Mouse (Mus musculus) forebrain, embryonic 15.5 days (tissue): ENCODE measurements at regions not wholly inside any gene's neighbourhood (a gene's known extent, or its start where the extent isn't known, plus 50 kb on each side); places are given as distances from the start of the nearest gene placed in this dataset.

ENCODE experiments used
- ATAC-seq: fragments of 200-750 bp; cut with Nextera tagmentation; replicated peaks from 2 replicates; pipeline ENCODE4 v1.8.0; 2017; ENCODE audit warnings: mild to moderate bottlenecking, moderate TSS enrichment, moderate library complexity
- H3K27ac ChIP-seq: fragments of 300-500 bp; sonication (generic); replicated peaks from 2 replicates; pipeline ENCODE4 v1.5.1; 2015; ENCODE audit warnings: mild to moderate bottlenecking, inconsistent platforms
- H3K27me3 ChIP-seq: fragments of 300-500 bp; sonication (generic); 2 replicates; pipeline ENCODE4 v1.6.1; 2015; ENCODE audit warnings: inconsistent platforms
- H3K36me3 ChIP-seq: fragments of 300-500 bp; sonication (generic); 2 replicates; pipeline ENCODE4 v1.6.1; 2015; ENCODE audit warnings: mild to moderate bottlenecking, inconsistent platforms
- H3K4me1 ChIP-seq: fragments of 300-500 bp; sonication (generic); 2 replicates; pipeline ENCODE4 v1.6.1; 2015; ENCODE audit warnings: inconsistent platforms
- H3K4me2 ChIP-seq: fragments of 300-500 bp; sonication (generic); replicated peaks from 2 replicates; pipeline ENCODE4 v1.6.1; 2015; ENCODE audit warnings: mild to moderate bottlenecking, inconsistent platforms
- H3K4me3 ChIP-seq: fragments of 300-500 bp; sonication (generic); 2 replicates; pipeline ENCODE4 v1.5.1; 2015; ENCODE audit warnings: mild to moderate bottlenecking, inconsistent platforms
- H3K9ac ChIP-seq: fragments of 300-500 bp; sonication (generic); replicated peaks from 2 replicates; pipeline ENCODE4 v1.6.1; 2015; ENCODE audit warnings: mild to moderate bottlenecking, inconsistent platforms
- H3K9me3 ChIP-seq: fragments of 300-500 bp; sonication (generic); 2 replicates; pipeline ENCODE4 v1.6.1; 2016; ENCODE audit warnings: inconsistent platforms
- WGBS: fragments of 180-500 bp; shearing (Covaris S2); methylation state at CpG from one replicate; pipeline ENCODE4 v1.1.7; 2015; ENCODE audit warnings: mixed read lengths; 5-methylcytosine and 5-hydroxymethylcytosine counted together

DNA sequence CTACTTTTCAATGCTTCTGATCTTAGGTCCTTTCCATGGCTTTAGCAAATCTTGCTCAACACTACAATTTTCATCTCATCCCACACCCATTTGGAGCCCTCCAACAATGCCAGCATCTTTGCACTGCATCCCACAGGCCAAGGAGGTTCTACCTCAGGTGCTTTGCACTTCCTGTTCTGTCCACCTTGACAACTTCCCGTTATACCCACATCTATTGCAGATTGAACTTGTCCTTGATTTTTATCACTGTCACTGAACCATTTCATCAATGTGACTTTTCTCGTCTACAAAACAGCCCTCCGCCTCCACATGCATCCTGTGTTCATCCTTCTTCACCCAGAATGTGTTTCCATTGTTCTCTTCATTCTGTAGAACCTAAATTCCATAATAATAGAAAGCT, 150.0 kb upstream of the Btg1 start:
- ATAC-seq: no peak
- no peak overlapping the region for H3K4me2 ChIP-seq
- H3K4me3 ChIP-seq: no peak overlapping the region
- H3K9me3 ChIP-seq: no peaks in the 10 kb centered on the region
- no peaks in the 10 kb centered on the region for H3K4me1 ChIP-seq
- no peaks in the 10 kb centered on the region for H3K36me3 ChIP-seq
- H3K27ac ChIP-seq: no peak overlapping the region
- H3K27me3 ChIP-seq: no peaks in the 10 kb centered on the region
- no peak overlapping the region for H3K9ac ChIP-seq
- WGBS: 74% methylated on average over 3 of the region's 3 CpGs

DNA sequence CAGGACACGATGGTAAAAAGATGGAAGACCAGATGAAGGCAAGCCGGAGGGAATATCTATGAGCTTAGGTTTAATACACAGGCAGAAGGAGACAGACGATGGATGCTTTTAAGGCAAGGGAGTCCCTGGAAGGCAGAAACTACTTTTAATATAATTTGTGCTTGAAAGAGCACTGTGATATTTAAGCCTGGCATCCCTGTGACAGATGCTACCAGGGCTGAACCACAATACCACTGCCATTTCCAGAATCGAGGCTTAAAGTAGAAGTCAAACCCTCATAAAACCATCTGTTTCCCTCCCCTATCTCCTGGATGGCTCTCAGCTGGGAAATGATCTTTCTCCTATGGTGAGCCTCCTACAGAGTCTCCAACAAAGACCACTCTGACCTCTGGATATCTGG, 149.1 kb upstream of the Btg1 start:
- no peaks in the 10 kb centered on the region for H3K9me3 ChIP-seq
- no peaks in the 10 kb centered on the region for H3K27me3 ChIP-seq
- H3K4me1 ChIP-seq: no peaks in the 10 kb centered on the region
- no peak overlapping the region for H3K9ac ChIP-seq
- no peaks in the 10 kb centered on the region for H3K36me3 ChIP-seq
- H3K4me3 ChIP-seq: no peak overlapping the region
- no peak overlapping the region for H3K27ac ChIP-seq
- no peak for ATAC-seq
- WGBS: 65% methylated on average over 4 of the region's 4 CpGs
- H3K4me2 ChIP-seq: no peak overlapping the region

- no peak for ATAC-seq
These were observed 145.3 kb upstream of the Btg1 start for GRCm38 (mm10) chr10:96471523-96471922.

GRCm38 (mm10) chr10:96479350-96479749, 137.5 kb upstream of the Btg1 start:
- Histone ChIP-seq H3K4me3 (no peak overlapping the region), H3K9me3 (0 out of 2 replicates have a peak, but pooled peaks cover 2% of the 10 kb centered on the region), H3K36me3 (no peaks in the 10 kb centered on the region), H3K27ac (peak overlapping the region; percentile 66), H3K4me1 (peaks cover 25% of the 10 kb centered on the region), H3K4me2 (peak overlapping the region; percentile 24), H3K27me3 (no peaks in the 10 kb centered on the region), H3K9ac (no peak overlapping the region)
- WGBS: 41% methylated on average over 12 of the region's 12 CpGs
- ATAC-seq: no peak

More at GRCm38 (mm10) chr10:96471523-96471922, 145.3 kb upstream of the Btg1 start:
- H3K4me1 ChIP-seq: no peaks in the 10 kb centered on the region
- H3K9me3 ChIP-seq: no peaks in the 10 kb centered on the region
- H3K4me2 ChIP-seq: no peak overlapping the region
- H3K27me3 ChIP-seq: no peaks in the 10 kb centered on the region
- H3K9ac ChIP-seq: no peak overlapping the region
- H3K4me3 ChIP-seq: no peak overlapping the region
- H3K36me3 ChIP-seq: no peaks in the 10 kb centered on the region
- H3K27ac ChIP-seq: no peak overlapping the region

DNA sequence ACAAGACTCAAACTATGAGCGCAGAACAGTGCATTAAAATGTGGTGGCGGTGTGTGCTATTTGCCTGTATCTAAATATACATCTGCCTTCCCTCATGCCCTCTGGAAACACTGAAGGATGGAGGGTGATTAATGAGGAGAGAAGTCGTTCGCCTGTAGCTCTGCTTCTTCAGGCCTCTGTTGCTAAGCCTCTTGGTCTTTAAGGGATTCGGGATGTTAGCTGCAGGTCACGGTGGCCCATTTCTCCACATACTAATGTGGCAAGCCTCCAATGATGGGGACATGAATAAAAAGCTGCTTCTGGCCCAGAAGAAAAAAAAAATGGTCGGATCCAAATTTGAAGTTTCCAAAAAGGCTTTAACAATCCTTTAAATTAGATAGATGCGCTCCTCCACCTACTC, 137.0 kb upstream of the Btg1 start:
- Histone ChIP-seq H3K4me1 (peaks cover 25% of the 10 kb centered on the region), H3K4me2 (peak overlapping the region; percentile 24), H3K27ac (peak overlapping the region; percentile 66), H3K27me3 (no peaks in the 10 kb centered on the region), H3K4me3 (no peak overlapping the region), H3K9ac (no peak overlapping the region), H3K9me3 (0 out of 2 replicates have a peak, but pooled peaks cover 4% of the 10 kb centered on the region), H3K36me3 (no peaks in the 10 kb centered on the region)
- ATAC-seq: no peak
- 41% methylated on average over 8 of the region's 8 CpGs for WGBS

GRCm38 (mm10) chr10:96480453-96481324, 136.1 kb upstream of the Btg1 start:
- Histone ChIP-seq H3K27me3 (no peaks in the 10 kb centered on the region), H3K4me2 (peak overlapping the region; percentile 24), H3K4me1 (peaks cover 25% of the 10 kb centered on the region), H3K9ac (0 out of 2 replicates have a peak overlapping the region, but pooled peaks have one; percentile 22), H3K4me3 (no peak overlapping the region), H3K36me3 (no peaks in the 10 kb centered on the region), H3K9me3 (0 out of 2 replicates have a peak, but pooled peaks cover 4% of the 10 kb centered on the region), H3K27ac (peak overlapping the region; percentile 66)
- ATAC-seq: peak; percentile 95
- WGBS: 5% methylated on average over 14 of the region's 14 CpGs

GRCm38 (mm10) chr10:96481325-96481638, 135.5 kb upstream of the Btg1 start:
- 28% methylated on average over 8 of the region's 8 CpGs for WGBS

DNA sequence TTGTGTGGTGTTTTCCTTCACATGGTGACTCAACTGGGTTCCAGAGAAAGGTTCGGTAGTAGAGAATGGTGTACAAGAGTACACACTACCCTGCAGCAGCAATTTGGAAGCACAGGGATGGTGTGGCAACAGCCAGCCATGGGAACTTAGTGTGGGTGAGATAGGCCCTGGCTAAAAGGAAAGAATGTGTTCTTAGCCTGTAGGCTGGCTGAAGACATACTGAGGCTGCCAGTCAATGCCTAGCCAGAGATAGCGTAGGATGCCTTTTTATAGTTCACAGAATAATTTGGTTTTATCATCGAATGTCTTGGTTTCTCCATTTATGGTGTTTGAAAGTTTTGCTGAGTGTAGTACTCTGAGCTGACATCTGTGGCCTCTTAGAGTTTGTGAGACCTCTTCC, 130.1 kb upstream of the Btg1 start:
- WGBS: 92% methylated on average over 3 of the region's 3 CpGs
- H3K27ac ChIP-seq: no peak overlapping the region
- no peak overlapping the region for H3K4me3 ChIP-seq
- H3K9me3 ChIP-seq: 0 out of 2 replicates have a peak, but pooled peaks cover 4% of the 10 kb centered on the region
- H3K4me2 ChIP-seq: no peak overlapping the region
- no peaks in the 10 kb centered on the region for H3K36me3 ChIP-seq
- H3K9ac ChIP-seq: no peak overlapping the region
- ATAC-seq: no peak
- H3K27me3 ChIP-seq: no peaks in the 10 kb centered on the region
- H3K4me1 ChIP-seq: no peaks in the 10 kb centered on the region

More at GRCm38 (mm10) chr10:96481325-96481638, 135.5 kb upstream of the Btg1 start:
- ATAC-seq: no peak
- no peaks in the 10 kb centered on the region for H3K36me3 ChIP-seq
- H3K27me3 ChIP-seq: no peaks in the 10 kb centered on the region
- peak overlapping the region; percentile 66; the same call in 1 of the 2 replicates for H3K27ac ChIP-seq
- H3K4me1 ChIP-seq: peaks cover 25% of the 10 kb centered on the region
- H3K9ac ChIP-seq: no peak overlapping the region
- no peak overlapping the region for H3K4me3 ChIP-seq
- H3K9me3 ChIP-seq: 0 out of 2 replicates have a peak, but pooled peaks cover 4% of the 10 kb centered on the region
- no peak overlapping the region for H3K4me2 ChIP-seq

GRCm38 (mm10) chr10:96493706-96494105, 123.1 kb upstream of the Btg1 start:
- no peak overlapping the region for H3K27ac ChIP-seq
- WGBS: 62% methylated on average over 1 of the region's 1 CpGs

DNA sequence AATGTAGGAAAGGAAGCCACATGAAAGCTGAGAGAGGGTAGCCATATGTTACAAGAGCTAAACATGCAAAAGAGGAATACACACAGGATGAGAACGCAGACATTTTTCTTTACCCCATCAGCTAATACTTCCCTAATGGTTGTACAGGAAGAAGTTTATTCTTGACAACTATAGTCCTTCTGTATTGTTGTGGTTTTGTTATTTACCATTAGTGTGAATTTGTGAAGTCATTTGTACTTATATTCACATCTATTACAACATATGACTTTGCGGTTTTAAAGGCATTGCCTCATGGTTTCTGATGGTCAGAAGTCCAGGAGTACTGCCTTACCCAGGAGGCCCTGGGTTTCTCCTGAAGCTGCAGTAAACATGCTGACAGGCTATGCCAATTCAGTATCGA, 120.1 kb upstream of the Btg1 start:
- Histone ChIP-seq H3K36me3 (no peaks in the 10 kb centered on the region), H3K9me3 (no peaks in the 10 kb centered on the region), H3K9ac (no peak overlapping the region), H3K27ac (no peak overlapping the region), H3K4me1 (no peaks in the 10 kb centered on the region), H3K4me2 (no peak overlapping the region), H3K27me3 (no peaks in the 10 kb centered on the region), H3K4me3 (no peak overlapping the region)
- no peak for ATAC-seq
- WGBS: 98% methylated on average over 3 of the region's 3 CpGs

More at GRCm38 (mm10) chr10:96493706-96494105, 123.1 kb upstream of the Btg1 start:
- Histone ChIP-seq H3K36me3 (no peaks in the 10 kb centered on the region), H3K4me2 (no peak overlapping the region), H3K9ac (no peak overlapping the region), H3K4me3 (no peak overlapping the region), H3K4me1 (no peaks in the 10 kb centered on the region), H3K9me3 (no peaks in the 10 kb centered on the region), H3K27me3 (no peaks in the 10 kb centered on the region)
- no peak for ATAC-seq

GRCm38 (mm10) chr10:96497482-96497881, 119.3 kb upstream of the Btg1 start:
- ATAC-seq: no peak
- Histone ChIP-seq H3K27me3 (no peaks in the 10 kb centered on the region), H3K4me2 (no peak overlapping the region), H3K9me3 (no peaks in the 10 kb centered on the region), H3K27ac (no peak overlapping the region), H3K9ac (no peak overlapping the region), H3K36me3 (no peaks in the 10 kb centered on the region), H3K4me3 (no peak overlapping the region), H3K4me1 (no peaks in the 10 kb centered on the region)
- WGBS: 92% methylated on average over 7 of the region's 7 CpGs

DNA sequence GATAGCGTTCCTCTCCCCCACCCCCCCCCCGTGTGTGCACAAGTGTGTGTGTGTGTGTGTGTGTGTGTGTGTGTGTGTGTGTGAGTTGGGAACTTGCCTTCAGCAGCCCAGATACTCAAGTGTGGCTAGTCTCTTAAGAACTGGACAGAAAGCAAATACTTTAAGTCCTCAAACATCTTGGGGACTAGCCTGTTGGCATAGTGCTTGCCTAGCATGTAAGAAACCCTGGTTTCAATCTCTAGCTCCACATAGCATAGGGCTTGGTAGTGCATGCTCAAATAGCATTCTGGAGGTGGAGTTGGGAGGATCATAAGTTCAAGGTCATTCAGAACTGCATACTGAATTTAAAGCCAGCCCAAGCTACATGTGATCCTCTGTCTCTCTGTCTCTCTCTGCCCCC, 117.5 kb upstream of the Btg1 start:
- Histone ChIP-seq H3K9ac (no peak overlapping the region), H3K36me3 (no peaks in the 10 kb centered on the region), H3K27me3 (no peaks in the 10 kb centered on the region), H3K4me3 (no peak overlapping the region), H3K4me2 (no peak overlapping the region), H3K9me3 (no peaks in the 10 kb centered on the region), H3K4me1 (no peaks in the 10 kb centered on the region), H3K27ac (no peak overlapping the region)
- WGBS: 82% methylated on average over 2 of the region's 2 CpGs
- no peak for ATAC-seq
